Mouse (Mus musculus) E14TG2a.4 (cell line): Measurements from ENCODE around the gene Fam213b.
A peak's percentile ranks its signal among the peaks of the same experiment; 100 is the strongest.

Source experiments
- CTCF ChIP-seq: conservative IDR thresholded peaks from 2 replicates; pipeline ENCODE4 v1.5.1; 2014; ENCODE audit warnings: low read length
- NANOG ChIP-seq: IDR thresholded peaks from 2 replicates; pipeline ENCODE4 v1.6.1; 2014; ENCODE audit warnings: borderline replicate concordance, low read length, mixed read lengths
- POU5F1 ChIP-seq: IDR thresholded peaks from 2 replicates; pipeline ENCODE4 v1.6.1; 2014; ENCODE audit warnings: low read length, borderline replicate concordance

DNA sequence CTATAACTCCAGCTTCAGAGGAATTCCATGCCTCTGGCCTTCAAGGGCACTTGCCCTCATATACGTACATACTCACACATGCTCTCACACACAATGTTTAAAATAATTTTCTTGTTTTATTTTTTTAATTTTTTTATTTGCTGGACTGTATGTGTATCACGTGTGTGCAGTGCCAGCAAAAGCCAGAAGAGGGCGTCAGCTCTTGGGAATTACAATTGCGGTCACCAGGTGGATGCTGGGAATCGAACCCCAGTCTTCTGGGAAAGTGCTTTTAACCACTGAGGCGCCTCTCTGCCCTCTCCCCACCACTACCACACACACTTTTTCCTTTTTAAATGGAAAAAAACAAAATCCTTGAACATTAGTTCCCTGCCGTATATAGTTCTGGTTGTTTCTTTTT is 42.1 kb downstream of the Fam213b start:
- peak; percentile 63 for TF ChIP-seq CTCF
- TF ChIP-seq POU5F1 = no peak
- TF ChIP-seq NANOG = no peak
